24 mouse cellular contexts compared by ENCODE assay signal in genomic region chr2:5059997-5060396, GRCm38 (mm10). TPM values are rescaled to one million over a fixed set of nuclear protein-coding genes. Genes with fewer than 3 reads are reported as not detected.
DNase-seq lines count a peak whose midpoint lies in the region; ATAC-seq lines count a peak whose summit lies in the region.
"Had no signal": no experiment of that assay in that cellular context is flagged by ENCODE, and none has a peak within 500 bp of the region (broad histone marks: within the 10 kb centered on the region; RNA-seq: fewer than 3 reads in every experiment).

No protein-coding gene starts in this region.

- no peak overlapping the region for H3K9ac ChIP-seq in forebrain, embryonic 11.5 days (ENCODE audit: low read length)
- H3K9ac ChIP-seq: embryonic facial prominence, embryonic 13.5 days; forebrain, embryonic 13.5 days; heart, embryonic 13.5 days; hindbrain, embryonic 12.5 days; hindbrain, embryonic 15.5 days had no signal

- peak; percentile 86 for DNase-seq in heart, adult 11 months
- DNase-seq in heart, postnatal 14 days = no peak
- DNase-seq in retina, postnatal 1 day = peak; percentile 15
- no peak for DNase-seq in forebrain, embryonic 11.5 days (ENCODE audit: low spot score)
- DNase-seq: adrenal gland, adult 8-10 months; adrenal gland, postnatal 25 days; cerebellum, adult 18-20 months; cerebellum, adult 9-10 months; cerebellum, postnatal 36 days; embryo, embryonic 11 days; gastrocnemius, postnatal 14 days; heart, adult 2 months had no signal

- peaks cover 84% of the 10 kb centered on the region for H3K4me1 ChIP-seq in megakaryocyte, embryonic 14.5 days
- no peaks in the 10 kb centered on the region for H3K4me1 ChIP-seq in forebrain, embryonic 11.5 days (replicated peaks; ENCODE audit: control insufficient read depth, insufficient read depth, low read length)

- H3K4me3 ChIP-seq in megakaryocyte, embryonic 14.5 days (replicated peaks) = peak overlapping the region; percentile 65
- no peak overlapping the region for H3K4me3 ChIP-seq in forebrain, embryonic 11.5 days (ENCODE audit: low read depth, low read length)
- H3K4me3 ChIP-seq: embryonic facial prominence, embryonic 10.5 days; embryonic facial prominence, embryonic 13.5 days; erythroblast, embryonic 14.5 days; forebrain, embryonic 13.5 days; heart, adult 2 months; heart, embryonic 10.5 days; heart, embryonic 13.5 days; hindbrain, embryonic 12.5 days; hindbrain, embryonic 15.5 days had no signal

- WGBS in forebrain, embryonic 11.5 days = 79% methylated on average over 4 of the region's 4 CpGs

- H3K9me3 ChIP-seq in megakaryocyte, embryonic 14.5 days = no peaks in the 10 kb centered on the region
- H3K9me3 ChIP-seq in forebrain, embryonic 11.5 days (ENCODE audit: control insufficient read depth, low read length) = no peaks in the 10 kb centered on the region
- H3K9me3 ChIP-seq: embryonic facial prominence, embryonic 10.5 days; embryonic facial prominence, embryonic 13.5 days; forebrain, embryonic 13.5 days; heart, embryonic 10.5 days; heart, embryonic 13.5 days; hindbrain, embryonic 12.5 days; hindbrain, embryonic 15.5 days had no signal

- H3K27ac ChIP-seq in forebrain, embryonic 11.5 days (ENCODE audit: low read depth, low read length) = no peak overlapping the region
- H3K27ac ChIP-seq: embryonic facial prominence, embryonic 10.5 days; embryonic facial prominence, embryonic 13.5 days; forebrain, embryonic 13.5 days; heart, adult 2 months; heart, embryonic 10.5 days; heart, embryonic 13.5 days; hindbrain, embryonic 12.5 days; hindbrain, embryonic 15.5 days had no signal

- H3K36me3 ChIP-seq in megakaryocyte, embryonic 14.5 days (replicated peaks; ENCODE audit: low read length) = peaks cover 63% of the 10 kb centered on the region
- H3K36me3 ChIP-seq in forebrain, embryonic 11.5 days (ENCODE audit: control insufficient read depth, insufficient read depth, low read length) = no peaks in the 10 kb centered on the region
- H3K36me3 ChIP-seq: embryonic facial prominence, embryonic 10.5 days; embryonic facial prominence, embryonic 13.5 days; heart, embryonic 10.5 days; heart, embryonic 13.5 days; hindbrain, embryonic 12.5 days; hindbrain, embryonic 15.5 days had no signal

- no peak for ATAC-seq in megakaryocyte, adult 5-6 weeks (ENCODE audit: poor library complexity, severe bottlenecking)
- ATAC-seq in forebrain, embryonic 11.5 days (replicated peaks; ENCODE audit: low FRiP score) = no peak
- ATAC-seq: CD4-positive, CD25-positive, alpha-beta regulatory T cell, adult 4 months; forebrain, embryonic 13.5 days; forebrain, embryonic 16.5 days had no signal

- intact Hi-C loops in heart, postnatal 14 days (cut with DNase I) = no loop called here

- H3K27me3 ChIP-seq in megakaryocyte, embryonic 14.5 days (replicated peaks) = no peaks in the 10 kb centered on the region
- peaks cover 11% of the 10 kb centered on the region for H3K27me3 ChIP-seq in forebrain, embryonic 11.5 days (ENCODE audit: control insufficient read depth, insufficient read depth, low read length)
- H3K27me3 ChIP-seq: heart, embryonic 13.5 days; hindbrain, embryonic 15.5 days had no signal

- no peak overlapping the region for H3K4me2 ChIP-seq in forebrain, embryonic 11.5 days (ENCODE audit: low read depth, low read length, severe bottlenecking)
- H3K4me2 ChIP-seq: embryonic facial prominence, embryonic 13.5 days; forebrain, embryonic 13.5 days; heart, embryonic 13.5 days; hindbrain, embryonic 12.5 days; hindbrain, embryonic 15.5 days had no signal

RNA-seq across cellular contexts. Expression of gene Optn, which starts 3.9 kb away (rescaled TPM):
- 10 to 100 TPM; 41.8 to 44.0 TPM for total RNA-seq in heart, postnatal 14 days (2021)
- 5.1 and 24.7 TPM in 2 replicates for polyA plus RNA-seq in megakaryocyte, embryonic 14.5 days (2012; ENCODE audit: insufficient read depth, low replicate concordance)
- total RNA-seq in megakaryocyte, adult 5-6 weeks (2015) = 4.1 and 7.0 TPM in 2 replicates
- total RNA-seq in megakaryocyte, adult 5-6 weeks (2017) = 9.1 and 14.3 TPM in 2 replicates
- polyA plus RNA-seq in forebrain, embryonic 11.5 days (2014; fragmentation: Nextera tagmentation; extraction: Ambion mirVana) = 3.0 and 3.6 TPM in 2 replicates

RNA-seq across cellular contexts. Expression of gene Mcm10, which starts 47.4 kb away (rescaled TPM):
- total RNA-seq in heart, postnatal 14 days (2021) = 1 to 10 TPM in 1 of 2 experiments, under 1 TPM in 1; 0.88 to 1.8 TPM
- polyA plus RNA-seq in megakaryocyte, embryonic 14.5 days (2012; ENCODE audit: insufficient read depth, low replicate concordance) = 3.9 and 6.6 TPM in 2 replicates
- total RNA-seq in megakaryocyte, adult 5-6 weeks (2015) = 41.3 and 46.0 TPM in 2 replicates
- total RNA-seq in megakaryocyte, adult 5-6 weeks (2017) = 63.7 and 64.7 TPM in 2 replicates
- polyA plus RNA-seq in forebrain, embryonic 11.5 days (2014; fragmentation: Nextera tagmentation; extraction: Ambion mirVana) = 66.0 and 67.5 TPM in 2 replicates

Comparison
In these comparisons a context has a peak if more than half of its experiments do, and no peak if none do; other contexts are left out.
1. DNase-seq: peak in heart, adult 11 months (single experiment) and retina, postnatal 1 day (single experiment); none in heart, postnatal 14 days (0 of 2) and forebrain, embryonic 11.5 days (single experiment).
2. RNA of gene Mcm10, which starts 47.4 kb away (total RNA-seq): 41.3 to 64.7 TPM in megakaryocyte, adult 5-6 weeks; 0.88 to 1.8 TPM in heart, postnatal 14 days; every median in the first group is over 10 times any median in the second.